Mouse (Mus musculus): ENCODE results near the gene Smn1.
"Not testable (repeated sequence)": the region's sequence is repeated elsewhere in the genome, so short reads cannot be mapped to it uniquely, and the experiment has no call there.

Gene Smn1

GRCm38 (mm10) chr13:100124423-100125257, at the start of gene Smn1:
Gene Smn1, plus strand, starts transcription at chr13:100124852.
- DNase-seq (ENCODE audit: low spot score in 2 of 2), result peak; percentile 86 to 91

- DNase-seq (ENCODE audit: low spot score in 2 of 2), result no peak
These were observed 25.8 kb upstream of the Smn1 start for GRCm38 (mm10) chr13:100098808-100099207.

GRCm38 (mm10) chr13:100103052-100103658, 21.5 kb upstream of the Smn1 start:
- no peak for DNase-seq (ENCODE audit: low spot score in 2 of 2)

- peak; percentile 88 to 91 for DNase-seq (ENCODE audit: low spot score in 2 of 2)
These were observed 20.9 kb upstream of the Smn1 start, which contains the start of gene Bdp1 for GRCm38 (mm10) chr13:100103748-100104254. Gene Bdp1, minus strand, starts transcription at chr13:100104070.

GRCm38 (mm10) chr13:100107652-100108472, 16.8 kb upstream of the Smn1 start, which contains the start of gene Serf1:
Gene Serf1, plus strand, starts transcription at chr13:100108012.
- DNase-seq (ENCODE audit: low spot score in 2 of 2), result peak; percentile 29 to 69

DNA sequence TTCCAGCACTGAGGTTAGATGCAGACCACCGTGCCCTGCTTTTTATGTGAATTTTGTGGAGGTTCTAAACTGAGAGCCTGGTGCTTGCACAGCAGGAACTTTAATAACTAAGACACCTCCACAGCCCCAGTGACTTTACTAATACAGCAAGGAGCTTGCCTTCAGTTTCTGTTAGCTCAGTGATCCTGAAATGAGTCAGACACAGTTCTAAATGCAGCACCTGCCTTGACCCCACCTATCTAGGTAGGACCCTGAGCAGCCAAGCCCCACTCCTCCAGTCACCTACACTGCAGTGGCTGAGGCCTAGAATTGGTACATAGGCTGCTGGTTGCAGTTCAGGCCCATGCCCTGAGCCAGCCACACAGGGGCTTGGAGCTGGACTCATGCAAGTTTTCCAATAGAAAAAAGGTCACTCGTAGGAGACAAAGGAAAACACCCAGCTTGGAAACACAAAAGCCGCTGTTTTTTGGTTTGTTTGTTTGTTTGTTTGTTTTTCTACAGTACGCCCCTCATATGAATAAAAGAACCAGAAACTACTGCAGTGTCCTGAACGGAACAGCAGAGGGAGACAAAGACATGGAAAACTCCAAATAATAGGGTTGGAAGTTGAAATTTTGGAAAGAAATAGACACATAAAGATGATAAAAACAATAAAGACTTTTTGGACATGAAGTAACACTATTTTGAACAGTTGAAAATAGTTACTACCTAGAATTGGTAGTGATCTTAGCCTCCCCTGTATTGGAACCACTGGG, 12.3 kb upstream of the Smn1 start:
- DNase-seq (ENCODE audit: low spot score in 2 of 2), result no peak

DNA sequence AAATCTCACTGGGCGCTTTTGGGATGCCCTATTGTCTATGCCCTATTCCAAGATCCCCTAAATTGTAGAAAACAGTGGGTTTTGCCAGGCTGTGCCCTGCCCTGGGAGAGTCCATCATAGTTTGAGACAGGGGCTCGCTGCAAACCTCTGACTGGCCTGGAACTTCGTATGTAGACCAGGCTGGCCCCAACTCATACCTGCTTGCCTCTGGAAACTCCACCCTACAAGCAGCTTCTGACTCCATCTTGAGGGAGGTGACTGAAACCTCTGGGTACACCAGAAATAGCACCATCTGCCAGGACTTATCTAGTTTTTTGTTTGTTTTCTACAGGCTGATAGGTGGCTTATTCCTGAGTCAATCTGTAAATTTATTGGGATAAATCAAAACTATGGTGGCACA, 682 bp upstream of the Smn1 start:
- DNase-seq (ENCODE audit: low spot score in 2 of 2), result no peak

GRCm38 (mm10) chr13:100125258-100125643, 599 bp downstream of the Smn1 start:
- no peak for DNase-seq (ENCODE audit: low spot score in 2 of 2)

DNA sequence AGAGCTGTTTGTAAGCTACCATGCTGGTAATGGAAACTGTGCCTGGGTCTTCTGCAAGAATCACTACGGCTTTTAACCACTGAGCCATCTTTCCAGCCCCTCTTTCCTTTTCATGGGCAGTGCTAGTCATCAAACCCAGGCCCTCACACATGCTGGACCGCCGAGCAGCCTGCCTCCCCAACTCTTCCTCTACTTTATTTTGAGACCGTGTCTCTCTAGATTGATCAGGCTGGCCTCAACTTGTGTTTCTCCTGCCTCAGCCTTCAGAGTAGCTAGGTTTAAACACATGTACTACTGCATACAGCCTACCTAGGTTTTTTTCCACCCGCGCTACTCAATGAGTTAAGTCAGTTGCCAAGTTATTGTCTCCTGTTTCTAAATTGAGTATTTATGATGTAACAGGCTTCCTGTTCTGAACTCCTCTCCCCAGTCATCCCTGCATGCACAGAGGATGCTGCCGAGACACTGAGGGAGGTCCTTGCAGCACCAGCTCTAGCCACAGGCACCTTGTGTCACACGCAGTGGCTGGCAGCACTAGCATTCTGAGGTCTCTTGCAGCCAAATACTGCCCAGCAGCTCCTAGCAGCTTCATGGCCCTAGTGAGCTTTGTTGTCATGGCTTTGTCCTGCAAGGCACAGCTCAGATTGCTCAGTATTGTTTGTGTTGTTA, 17.1 kb downstream of the Smn1 start:
- DNase-seq (ENCODE audit: low spot score in 2 of 2), result no peak

GRCm38 (mm10) chr13:100152659-100153058, 28.0 kb downstream of the Smn1 start:
- DNase-seq (ENCODE audit: low spot score in 2 of 2), result no peak

GRCm38 (mm10) chr13:100156624-100157023, 32.0 kb downstream of the Smn1 start:
- DNase-seq (ENCODE audit: low spot score in 2 of 2), result no peak

- DNase-seq (ENCODE audit: low spot score in 2 of 2), result not testable (repeated sequence)
These were observed 36.7 kb downstream of the Smn1 start for GRCm38 (mm10) chr13:100161171-100161870.

DNA sequence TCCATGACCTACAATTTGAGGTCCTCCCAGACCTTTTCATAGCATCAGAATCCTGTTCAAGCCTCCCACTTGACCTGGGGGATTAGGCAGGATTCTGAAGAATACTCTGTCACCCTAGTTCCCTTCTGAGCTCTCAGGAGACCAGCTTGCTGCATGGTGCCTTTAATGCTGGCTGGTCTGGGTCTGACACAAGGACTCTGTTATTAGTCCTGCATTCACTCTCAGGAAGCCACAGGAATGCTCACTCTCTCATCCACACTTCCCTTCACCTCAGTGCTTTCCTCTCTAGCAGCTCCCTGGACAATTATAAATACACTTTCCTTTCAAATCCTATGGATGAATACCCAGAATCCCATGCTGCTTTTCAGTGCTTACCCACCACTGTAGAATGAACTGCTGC, 37.8 kb downstream of the Smn1 start:
- DNase-seq (ENCODE audit: low spot score in 2 of 2), result not testable (repeated sequence)

- not testable (repeated sequence) for DNase-seq (ENCODE audit: low spot score in 2 of 2)
These were observed 41.7 kb downstream of the Smn1 start for GRCm38 (mm10) chr13:100166378-100166777.

DNA sequence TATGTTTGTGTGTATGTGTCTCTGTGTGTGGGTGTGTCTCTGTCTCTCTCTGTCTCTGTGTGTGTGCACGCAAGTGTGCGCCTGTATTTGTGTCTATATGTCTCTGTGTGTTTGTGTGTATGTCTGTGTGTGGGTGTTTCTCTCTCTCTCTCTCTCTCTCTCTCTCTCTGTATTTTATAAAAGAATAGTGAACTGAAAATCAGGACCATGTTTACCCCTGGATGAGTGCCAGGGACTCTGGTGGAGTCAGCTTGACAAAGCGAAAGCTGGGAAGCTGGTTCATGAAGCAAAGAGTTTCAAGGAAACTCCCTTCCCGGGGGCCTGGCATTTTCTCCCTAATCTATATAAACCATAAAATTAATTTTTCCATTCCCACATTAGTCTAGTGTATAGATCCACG, 49.7 kb downstream of the Smn1 start:
- DNase-seq (ENCODE audit: low spot score in 2 of 2), result not testable (repeated sequence)

DNA sequence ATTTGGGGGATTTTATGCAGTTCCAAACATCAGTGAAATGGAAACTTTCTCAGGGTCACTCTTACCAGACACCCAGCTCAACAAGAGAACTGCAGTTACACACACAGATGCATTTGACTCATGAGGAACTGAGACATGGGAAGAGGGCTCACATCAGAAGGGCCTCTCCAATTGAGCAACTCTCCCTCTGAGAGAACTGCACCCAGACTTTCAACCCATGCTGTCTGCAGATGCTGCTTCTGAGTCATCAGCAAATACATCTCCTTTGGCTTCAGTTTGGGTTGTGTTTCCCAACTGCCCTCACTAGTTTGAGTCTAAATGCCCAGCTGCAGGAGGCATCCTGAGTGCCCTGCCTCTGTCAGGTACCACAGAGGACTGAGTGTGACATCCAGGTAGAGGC, 58.5 kb downstream of the Smn1 start:
- not testable (repeated sequence) for DNase-seq (ENCODE audit: low spot score in 2 of 2)

Measured in frontal cortex, postnatal 14 days (tissue).